Mouse (Mus musculus): ENCODE measurements around the gene Lenep.

DNA sequence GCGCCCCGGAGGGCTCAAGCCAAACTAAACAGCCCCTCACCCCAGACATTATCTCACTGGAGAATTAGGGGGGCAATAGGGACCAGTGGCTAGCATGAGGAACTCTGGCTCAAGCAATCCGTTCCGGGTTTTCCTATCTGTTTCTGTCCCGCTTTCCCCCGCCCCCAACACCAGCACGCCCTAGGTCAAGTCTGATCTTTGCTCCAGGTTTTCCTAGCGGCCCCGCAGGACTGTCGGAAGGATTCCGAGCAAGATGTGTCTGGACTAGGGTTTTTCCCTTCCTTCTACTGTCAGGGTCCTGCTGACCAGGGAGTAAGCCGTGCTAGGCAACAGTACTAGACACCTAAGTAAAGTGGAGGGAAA, 7.7 kb downstream of the Lenep start:
- TF ChIP-seq POLR2A (IDR thresholded peaks at IDR 0.05; ENCODE audit: borderline replicate concordance, extremely low read depth, insufficient read depth, insufficient read length, poor library complexity, severe bottlenecking) (no peak), CTCF (IDR thresholded peaks at IDR 0.05; ENCODE audit: borderline replicate concordance, extremely low read depth, insufficient read depth, insufficient read length) (no peak)

All from brain, embryonic 14.5 days (tissue).